Comparison of ENCODE assay signal across 8 mouse cellular contexts in the genomic region with DNA sequence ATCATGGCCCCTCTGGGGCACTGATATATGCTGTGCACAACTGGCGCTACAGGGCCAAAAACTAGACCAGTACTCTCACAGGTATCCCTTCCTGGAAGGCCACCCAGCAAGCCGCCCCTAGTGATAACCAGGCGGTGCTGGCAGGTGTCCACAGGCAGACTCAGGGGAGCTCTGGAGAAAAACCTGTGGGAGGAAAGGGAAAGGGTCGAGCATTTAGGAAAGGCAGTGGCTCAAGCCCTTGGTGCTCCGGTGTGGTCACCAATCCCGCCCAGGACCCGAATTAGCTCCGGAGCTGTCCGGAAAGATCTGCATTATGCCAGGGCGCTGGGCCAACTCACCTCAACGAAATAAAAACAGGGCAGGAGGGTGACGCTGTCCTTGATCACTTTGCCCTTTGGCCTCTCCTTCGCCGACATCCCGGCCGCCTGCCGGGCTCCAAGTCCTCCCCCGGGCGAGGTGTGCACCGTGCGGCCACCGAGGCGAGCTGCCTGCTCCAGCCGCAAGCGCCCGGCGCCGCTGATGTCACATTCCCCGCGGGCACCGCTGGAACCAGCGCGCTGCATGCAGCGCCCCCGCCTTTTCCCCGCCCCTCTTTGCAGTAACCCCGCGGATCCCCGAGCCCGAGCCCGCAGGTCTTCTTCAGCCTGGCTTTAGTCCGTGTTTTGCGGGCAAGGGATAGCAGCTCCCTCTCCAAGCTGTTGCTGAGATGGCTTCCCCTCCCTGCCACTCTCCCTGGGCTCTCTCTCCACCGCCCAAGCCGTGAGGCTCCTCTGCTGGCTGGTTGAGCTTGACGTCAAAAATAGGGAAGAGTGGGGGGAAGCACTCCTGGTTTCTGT. TPM values are rescaled to one million over a fixed set of nuclear protein-coding genes. Genes with fewer than 3 reads are reported as not detected.
DNase-seq lines count a peak whose midpoint lies in the region; ATAC-seq lines count a peak whose summit lies in the region.

No protein-coding gene starts in this region.

- H3K4me3 ChIP-seq in embryonic facial prominence, embryonic 14.5 days (ENCODE audit: low read depth, low read length), result peak overlapping the region; percentile 51
- H3K4me3 ChIP-seq in liver, embryonic 16.5 days (ENCODE audit: low read depth, low read length), result peak overlapping the region; percentile 45

- H3K9me3 ChIP-seq in embryonic facial prominence, embryonic 14.5 days (ENCODE audit: control insufficient read depth, low read length), result no peaks in the 10 kb centered on the region
- H3K9me3 ChIP-seq in liver, embryonic 16.5 days (replicated peaks; ENCODE audit: control insufficient read depth, low read length), result no peaks in the 10 kb centered on the region

- H3K4me2 ChIP-seq in embryonic facial prominence, embryonic 14.5 days (ENCODE audit: low read depth, low read length), result peak overlapping the region; percentile 89
- peak overlapping the region; percentile 57 for H3K4me2 ChIP-seq in liver, embryonic 16.5 days (ENCODE audit: low read depth, low read length)

- H3K36me3 ChIP-seq in embryonic facial prominence, embryonic 14.5 days (ENCODE audit: control insufficient read depth, insufficient read depth, low read length), result no peaks in the 10 kb centered on the region
- no peaks in the 10 kb centered on the region for H3K36me3 ChIP-seq in liver, embryonic 16.5 days (ENCODE audit: control insufficient read depth, insufficient read depth)

- intact Hi-C loops in heart, postnatal 14 days (cut with DNase I), result no loop called here

- 2% methylated on average over 37 of the region's 46 CpGs for WGBS in embryonic facial prominence, embryonic 14.5 days
- 2% methylated on average over 46 of the region's 46 CpGs for WGBS in liver, embryonic 16.5 days (ENCODE audit: insufficient replicate concordance)

- H3K4me1 ChIP-seq in embryonic facial prominence, embryonic 14.5 days (ENCODE audit: control insufficient read depth, insufficient read depth, low read length), result peaks cover 10% of the 10 kb centered on the region; the same call in 1 of the 2 replicates
- no peaks in the 10 kb centered on the region; the same call in 1 of the 2 replicates for H3K4me1 ChIP-seq in liver, embryonic 16.5 days (ENCODE audit: control insufficient read depth, low read depth, low read length)

- ATAC-seq in embryonic facial prominence, embryonic 14.5 days (ENCODE audit: low read depth), result peak; percentile 83
- peak; percentile 35 for ATAC-seq in liver, embryonic 16.5 days (ENCODE audit: low read depth)

- DNase-seq in ES-CJ7 (ENCODE audit: low read depth, low spot score), result peak; percentile 30
- DNase-seq in adrenal gland, postnatal 36 days, result peak; percentile 67 to 72
- peak; percentile 56 for DNase-seq in embryonic facial prominence, embryonic 14.5 days (ENCODE audit: low spot score)
- peak; percentile 30 to 31 for DNase-seq in heart, postnatal 14 days
- peak; percentile 68 to 75 for DNase-seq in layer of hippocampus, adult 18-20 months (ENCODE audit: low spot score in 2 of 2)
- peak; percentile 82 for DNase-seq in retina, postnatal 1 day
- DNase-seq in spleen, postnatal 14 days (ENCODE audit: low spot score in 2 of 2), result no peak

- H3K27me3 ChIP-seq in embryonic facial prominence, embryonic 14.5 days (replicated peaks; ENCODE audit: control insufficient read depth, insufficient read depth, low read length), result 0 out of 2 replicates have a peak, but pooled peaks cover 4% of the 10 kb centered on the region
- H3K27me3 ChIP-seq in liver, embryonic 16.5 days (ENCODE audit: control insufficient read depth, insufficient read depth, low read depth, low read length), result peaks cover 7% of the 10 kb centered on the region; the same call in 1 of the 2 replicates

- H3K27ac ChIP-seq in embryonic facial prominence, embryonic 14.5 days (replicated peaks; ENCODE audit: low read depth, low read length), result no peak overlapping the region
- H3K27ac ChIP-seq in liver, embryonic 16.5 days (ENCODE audit: low read length), result no peak overlapping the region

- peak overlapping the region; percentile 65 for H3K9ac ChIP-seq in embryonic facial prominence, embryonic 14.5 days (ENCODE audit: low read depth, low read length)
- no peak overlapping the region for H3K9ac ChIP-seq in liver, embryonic 16.5 days (ENCODE audit: low read depth, low read length)

RNA-seq across cellular contexts. Expression of a gene that starts 0.8 kb away (rescaled TPM):
- total RNA-seq in adrenal gland, postnatal 36 days (2021), result under 1 TPM; 0.53 to 0.56 TPM
- 1.6 TPM in 2 replicates for polyA plus RNA-seq in embryonic facial prominence, embryonic 14.5 days (2014; fragmentation: Nextera tagmentation; extraction: Ambion mirVana)
- total RNA-seq in heart, postnatal 14 days (2021), result under 1 TPM; 0.15 to 0.19 TPM
- 100 to 1,000 TPM; 282 to 289 TPM for total RNA-seq in layer of hippocampus, adult 18-20 months (2021)
- 0.01 and 0.04 TPM in 2 replicates for polyA plus RNA-seq in liver, embryonic 16.5 days (2015; fragmentation: Nextera tagmentation; extraction: Ambion mirVana)

Comparison
In these comparisons a context has a peak if more than half of its experiments do, and no peak if none do; other contexts are left out.
1. DNase-seq: peak in ES-CJ7 (single experiment), adrenal gland, postnatal 36 days (2 of 2), embryonic facial prominence, embryonic 14.5 days (single experiment), heart, postnatal 14 days (2 of 2), layer of hippocampus, adult 18-20 months (2 of 2) and retina, postnatal 1 day (single experiment); none in spleen, postnatal 14 days (0 of 2).
2. RNA of a gene that starts 0.8 kb away (total RNA-seq): 282 to 289 TPM in layer of hippocampus, adult 18-20 months; 0.53 to 0.56 TPM in adrenal gland, postnatal 36 days and 0.15 to 0.19 TPM in heart, postnatal 14 days; every median in the first group is over 100 times any median in the second.